Mouse (Mus musculus) intestine, postnatal 0 days (tissue): ENCODE measurements at regions not wholly inside any gene's neighbourhood (a gene's known extent, or its start where the extent isn't known, plus 50 kb on each side); places are given as distances from the start of the nearest gene placed in this dataset.

ENCODE experiments used
- ATAC-seq: fragments of 200-750 bp; cut with Nextera tagmentation; 2 replicates; pipeline ENCODE4 v1.8.0; 2017; ENCODE audit warnings: mild to moderate bottlenecking, moderate TSS enrichment, moderate library complexity
- H3K27ac ChIP-seq: fragments of 300-500 bp; sonication (generic); 2 replicates; pipeline ENCODE4 v1.5.1; 2014; ENCODE audit warnings: mild to moderate bottlenecking, low read depth, low read length, moderate library complexity
- H3K27me3 ChIP-seq: fragments of 300-500 bp; sonication (generic); replicated peaks from 2 replicates; pipeline ENCODE4 v1.6.1; 2014; ENCODE audit warnings: low read length, mixed read lengths; ENCODE audit not compliant: control insufficient read depth, insufficient read depth
- H3K36me3 ChIP-seq: fragments of 300-500 bp; sonication (generic); 2 replicates; pipeline ENCODE4 v1.6.1; 2014; ENCODE audit warnings: mild to moderate bottlenecking, moderate library complexity; ENCODE audit not compliant: control insufficient read depth, insufficient read depth
- H3K4me1 ChIP-seq: fragments of 300-500 bp; sonication (generic); replicated peaks from 2 replicates; pipeline ENCODE4 v1.6.1; 2014; ENCODE audit warnings: antibody characterized with exemption, low read length, mixed read lengths; ENCODE audit not compliant: control insufficient read depth, insufficient read depth
- H3K4me2 ChIP-seq: fragments of 300-500 bp; sonication (generic); replicated peaks from 2 replicates; pipeline ENCODE4 v1.6.1; 2014; ENCODE audit warnings: low read depth, mild to moderate bottlenecking, moderate library complexity
- H3K4me3 ChIP-seq: fragments of 300-500 bp; sonication (generic); 2 replicates; pipeline ENCODE4 v1.5.1; 2014; ENCODE audit warnings: low read depth, low read length
- H3K9ac ChIP-seq: fragments of 300-500 bp; sonication (generic); 2 replicates; pipeline ENCODE4 v1.6.1; 2014; ENCODE audit warnings: mild to moderate bottlenecking, low read depth, low read length
- H3K9me3 ChIP-seq: fragments of 300-500 bp; sonication (generic); 2 replicates; pipeline ENCODE4 v1.6.1; 2016; ENCODE audit warnings: mixed run types; ENCODE audit not compliant: control insufficient read depth
- CTCF ChIP-seq: sonication (generic); IDR thresholded peaks from 2 replicates; pipeline ENCODE4 v1.5.1; 2016; ENCODE audit warnings: low read depth, mild to moderate bottlenecking, control low read depth, antibody characterized with exemption, moderate library complexity
- WGBS: fragments of 180-500 bp; shearing (Covaris S2); extraction: QIAGEN DNeasy Blood & Tissue Kit; methylation state at CpG from one replicate; pipeline ENCODE4 v1.1.7; 2014; 5-methylcytosine and 5-hydroxymethylcytosine counted together

GRCm38 (mm10) chr10:91679641-91680040 is 498.5 kb upstream of the Tmpo start:
- Histone ChIP-seq H3K9me3 (no peaks in the 10 kb centered on the region), H3K9ac (no peak overlapping the region), H3K36me3 (no peaks in the 10 kb centered on the region), H3K4me2 (no peak overlapping the region), H3K27ac (no peak overlapping the region), H3K4me3 (no peak overlapping the region), H3K4me1 (no peaks in the 10 kb centered on the region), H3K27me3 (no peaks in the 10 kb centered on the region)
- no peak for TF ChIP-seq CTCF
- ATAC-seq = no peak

- Histone ChIP-seq H3K4me1 (no peaks in the 10 kb centered on the region), H3K27me3 (no peaks in the 10 kb centered on the region), H3K27ac (no peak overlapping the region), H3K4me3 (no peak overlapping the region), H3K9me3 (no peaks in the 10 kb centered on the region), H3K9ac (no peak overlapping the region), H3K4me2 (no peak overlapping the region), H3K36me3 (no peaks in the 10 kb centered on the region)
- ATAC-seq = no peak
- no peak for TF ChIP-seq CTCF
Measured at GRCm38 (mm10) chr10:91637911-91638310, 456.8 kb upstream of the Tmpo start.

GRCm38 (mm10) chr10:91628672-91629071 is 447.6 kb upstream of the Tmpo start:
- no peak for TF ChIP-seq CTCF
- Histone ChIP-seq H3K4me2 (no peak overlapping the region), H3K4me1 (no peaks in the 10 kb centered on the region), H3K9ac (no peak overlapping the region), H3K4me3 (no peak overlapping the region), H3K36me3 (no peaks in the 10 kb centered on the region), H3K27me3 (no peaks in the 10 kb centered on the region), H3K9me3 (no peaks in the 10 kb centered on the region), H3K27ac (no peak overlapping the region)
- peak; percentile 31; the same call in 1 of the 2 replicates for ATAC-seq
- whole genome bisulfite sequencing = 53% methylated on average over 6 of the region's 6 CpGs

GRCm38 (mm10) chr10:91622281-91622680 is 441.2 kb upstream of the Tmpo start:
- TF ChIP-seq CTCF = no peak
- Histone ChIP-seq H3K4me1 (no peaks in the 10 kb centered on the region), H3K9me3 (no peaks in the 10 kb centered on the region), H3K4me2 (no peak overlapping the region), H3K27me3 (no peaks in the 10 kb centered on the region), H3K9ac (no peak overlapping the region), H3K27ac (no peak overlapping the region), H3K36me3 (no peaks in the 10 kb centered on the region), H3K4me3 (no peak overlapping the region)
- no peak for ATAC-seq
- 89% methylated on average over 2 of the region's 2 CpGs for whole genome bisulfite sequencing

GRCm38 (mm10) chr10:91613794-91614479 is 432.8 kb upstream of the Tmpo start:
- no peak overlapping the region for H3K4me3 ChIP-seq
- no peak overlapping the region for H3K9ac ChIP-seq
- H3K36me3 ChIP-seq = no peaks in the 10 kb centered on the region
- no peak overlapping the region for H3K4me2 ChIP-seq
- no peak for ATAC-seq
- no peaks in the 10 kb centered on the region for H3K4me1 ChIP-seq
- no peaks in the 10 kb centered on the region for H3K27me3 ChIP-seq
- no peak for TF ChIP-seq CTCF
- no peak overlapping the region for H3K27ac ChIP-seq
- WGBS = 61% methylated on average over 8 of the region's 8 CpGs
- no peaks in the 10 kb centered on the region for H3K9me3 ChIP-seq

- Histone ChIP-seq H3K9me3 (no peaks in the 10 kb centered on the region), H3K4me3 (no peak overlapping the region), H3K27me3 (no peaks in the 10 kb centered on the region), H3K27ac (no peak overlapping the region), H3K36me3 (no peaks in the 10 kb centered on the region), H3K4me1 (no peaks in the 10 kb centered on the region), H3K9ac (no peak overlapping the region), H3K4me2 (no peak overlapping the region)
- ATAC-seq = no peak
- TF ChIP-seq CTCF = no peak
- WGBS = 91% methylated on average over 4 of the region's 4 CpGs
Measured at GRCm38 (mm10) chr10:91612052-91612451, 430.9 kb upstream of the Tmpo start.

- 64% methylated on average over 3 of the region's 3 CpGs for whole genome bisulfite sequencing
- ATAC-seq = no peak
- no peak for TF ChIP-seq CTCF
- H3K4me1 ChIP-seq = no peaks in the 10 kb centered on the region
- H3K9me3 ChIP-seq = no peaks in the 10 kb centered on the region
- no peak overlapping the region for H3K27ac ChIP-seq
- no peaks in the 10 kb centered on the region for H3K36me3 ChIP-seq
- no peak overlapping the region for H3K4me2 ChIP-seq
- H3K27me3 ChIP-seq = no peaks in the 10 kb centered on the region
- no peak overlapping the region for H3K9ac ChIP-seq
- H3K4me3 ChIP-seq = no peak overlapping the region
Measured at GRCm38 (mm10) chr10:91594891-91595290, 413.8 kb upstream of the Tmpo start.
